Mouse (Mus musculus) liver, adult 2 months (tissue): ENCODE data around the gene Uhrf1. TPM values are rescaled to one million over a fixed set of nuclear protein-coding genes. Genes with fewer than 3 reads are reported as not detected.

Source experiments
- DNase-seq: peaks from one replicate; pipeline ENCODE4 v3.0.0-alpha.2; 2011; ENCODE audit warnings: low read depth, low spot score; ENCODE audit errors: extremely low read depth
- H3K27ac ChIP-seq: fragments of 200-500 bp; replicated peaks from 2 replicates; pipeline ENCODE4 v1.5.1; 2012; ENCODE audit warnings: low read depth, mild to moderate bottlenecking, control low read depth, inconsistent platforms, low read length; ENCODE audit not compliant: insufficient read depth
- H3K27me3 ChIP-seq: fragments of 200-500 bp; 2 replicates; pipeline ENCODE4 v1.6.1; 2012; ENCODE audit warnings: mild to moderate bottlenecking, moderate library complexity, low read length, inconsistent platforms; ENCODE audit not compliant: control insufficient read depth, insufficient read depth
- H3K36me3 ChIP-seq: fragments of 200-500 bp; 2 replicates; pipeline ENCODE4 v1.6.1; 2012; ENCODE audit warnings: low read length, inconsistent platforms; ENCODE audit not compliant: control insufficient read depth, insufficient read depth
- H3K4me1 ChIP-seq: fragments of 200-500 bp; 2 replicates; pipeline ENCODE4 v1.6.1; 2011; ENCODE audit warnings: low read length; ENCODE audit not compliant: control insufficient read depth, insufficient read depth
- H3K4me3 ChIP-seq: fragments of 200-500 bp; 2 replicates; pipeline ENCODE4 v1.5.1; 2011; ENCODE audit warnings: low read depth, mild to moderate bottlenecking, control low read depth, low read length, moderate library complexity; ENCODE audit not compliant: insufficient read depth
- H3K79me2 ChIP-seq: fragments of 200-500 bp; 2 replicates; pipeline ENCODE4 v1.6.1; 2012; ENCODE audit warnings: inconsistent platforms, mild to moderate bottlenecking, low read length, moderate library complexity; ENCODE audit not compliant: control insufficient read depth, insufficient read depth
- H3K9ac ChIP-seq: fragments of 200-500 bp; 2 replicates; pipeline ENCODE4 v1.6.1; 2012; ENCODE audit warnings: low read depth, mild to moderate bottlenecking, control low read depth, inconsistent platforms, low read length
- CTCF ChIP-seq: fragments of 200-500 bp; IDR thresholded peaks from 2 replicates; pipeline ENCODE4 v1.5.1; 2011; ENCODE audit warnings: low read depth, low read length, control low read depth
- POLR2A ChIP-seq: fragments of 200-500 bp; IDR thresholded peaks from 2 replicates; pipeline ENCODE4 v1.6.1; 2011; ENCODE audit warnings: low read length, control low read depth; ENCODE audit not compliant: insufficient read depth; ENCODE audit errors: extremely low read depth
- WGBS: fragments of 180-500 bp; shearing (Covaris S2); methylation state at CpG from one replicate; pipeline ENCODE4 v1.1.7; 2018; 5-methylcytosine and 5-hydroxymethylcytosine counted together
- polyA plus RNA-seq: library from polyadenylated mRNA; depleted of rRNA; stranded (reverse); fragments of >200 nt; gene quantifications from 2 replicates; pipeline ENCODE4 v1.2.3, GENCODE M21; 2012
- total RNA-seq: library from RNA; depleted of rRNA; stranded (reverse); fragments of >200 nt; gene quantifications from 2 replicates; pipeline ENCODE4 v1.2.3, GENCODE M21; 2014

Uhrf1 gene
- total and polyA plus RNA-seq, 2 experiments: 0.22 to 0.92 TPM

GRCm38 (mm10) chr17:56271609-56272253 lies 31.4 kb upstream of the Uhrf1 start:
- Histone ChIP-seq H3K27me3 (no peaks in the 10 kb centered on the region), H3K4me3 (no peak overlapping the region), H3K36me3 (peaks cover 3% of the 10 kb centered on the region; the same call in 1 of the 2 replicates), H3K9ac (no peak overlapping the region), H3K79me2 (peaks cover 24% of the 10 kb centered on the region), H3K4me1 (peaks cover 26% of the 10 kb centered on the region), H3K27ac (no peak overlapping the region)
- 88% methylated on average over 12 of the region's 12 CpGs for WGBS
- DNase-seq: no peak
- TF ChIP-seq CTCF (no peak), POLR2A (no peak)

GRCm38 (mm10) chr17:56272644-56273043 lies 30.5 kb upstream of the Uhrf1 start:
- 45% methylated on average over 3 of the region's 3 CpGs for WGBS
- Histone ChIP-seq H3K36me3 (peaks cover 3% of the 10 kb centered on the region; the same call in 1 of the 2 replicates), H3K4me1 (peaks cover 29% of the 10 kb centered on the region), H3K4me3 (no peak overlapping the region), H3K9ac (no peak overlapping the region), H3K27me3 (no peaks in the 10 kb centered on the region), H3K79me2 (peaks cover 24% of the 10 kb centered on the region), H3K27ac (no peak overlapping the region; the same call in 1 of the 2 replicates)
- peak; percentile 59 for DNase-seq
- no peak for TF ChIP-seq POLR2A
- no peak for TF ChIP-seq CTCF

DNA sequence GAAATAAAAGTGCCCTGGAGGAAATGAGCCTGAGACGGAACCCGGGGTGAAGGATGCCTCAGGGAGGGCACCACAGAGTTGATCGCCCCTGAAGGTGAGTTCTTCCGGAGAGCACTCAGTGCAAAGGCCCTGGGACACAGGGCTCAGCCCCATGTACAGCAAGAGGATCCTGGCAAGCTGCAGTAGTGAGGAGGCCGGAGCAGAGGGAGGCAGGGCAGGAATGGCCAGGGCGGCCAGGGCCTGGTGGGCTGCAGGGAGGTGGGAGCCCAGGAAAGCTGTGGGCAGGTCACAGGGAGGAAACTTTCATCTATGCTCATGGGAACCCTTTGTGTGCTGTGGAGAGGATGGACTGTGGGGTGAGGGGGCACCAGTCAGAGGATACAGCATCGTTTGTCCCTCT lies 29.6 kb upstream of the Uhrf1 start:
- TF ChIP-seq POLR2A (no peak), CTCF (no peak)
- Histone ChIP-seq H3K79me2 (peaks cover 24% of the 10 kb centered on the region), H3K4me3 (no peak overlapping the region), H3K27ac (0 out of 2 replicates have a peak overlapping the region, but pooled peaks have one; percentile 33), H3K27me3 (no peaks in the 10 kb centered on the region), H3K4me1 (peaks cover 34% of the 10 kb centered on the region), H3K36me3 (peaks cover 6% of the 10 kb centered on the region; the same call in 1 of the 2 replicates), H3K9ac (peak overlapping the region; percentile 57)
- 70% methylated on average over 7 of the region's 7 CpGs for WGBS
- no peak for DNase-seq

GRCm38 (mm10) chr17:56273986-56274385 lies 29.1 kb upstream of the Uhrf1 start:
- peaks cover 37% of the 10 kb centered on the region for H3K4me1 ChIP-seq
- no peaks in the 10 kb centered on the region for H3K27me3 ChIP-seq
- TF ChIP-seq POLR2A (no peak), CTCF (no peak)
- peaks cover 7% of the 10 kb centered on the region; the same call in 1 of the 2 replicates for H3K36me3 ChIP-seq
- DNase-seq: no peak
- H3K9ac ChIP-seq: peak overlapping the region; percentile 25; the same call in 1 of the 2 replicates
- 0 out of 2 replicates have a peak overlapping the region, but pooled peaks have one; percentile 8 for H3K27ac ChIP-seq
- no peak overlapping the region for H3K4me3 ChIP-seq
- 88% methylated on average over 5 of the region's 5 CpGs for WGBS
- peaks cover 24% of the 10 kb centered on the region for H3K79me2 ChIP-seq

DNA sequence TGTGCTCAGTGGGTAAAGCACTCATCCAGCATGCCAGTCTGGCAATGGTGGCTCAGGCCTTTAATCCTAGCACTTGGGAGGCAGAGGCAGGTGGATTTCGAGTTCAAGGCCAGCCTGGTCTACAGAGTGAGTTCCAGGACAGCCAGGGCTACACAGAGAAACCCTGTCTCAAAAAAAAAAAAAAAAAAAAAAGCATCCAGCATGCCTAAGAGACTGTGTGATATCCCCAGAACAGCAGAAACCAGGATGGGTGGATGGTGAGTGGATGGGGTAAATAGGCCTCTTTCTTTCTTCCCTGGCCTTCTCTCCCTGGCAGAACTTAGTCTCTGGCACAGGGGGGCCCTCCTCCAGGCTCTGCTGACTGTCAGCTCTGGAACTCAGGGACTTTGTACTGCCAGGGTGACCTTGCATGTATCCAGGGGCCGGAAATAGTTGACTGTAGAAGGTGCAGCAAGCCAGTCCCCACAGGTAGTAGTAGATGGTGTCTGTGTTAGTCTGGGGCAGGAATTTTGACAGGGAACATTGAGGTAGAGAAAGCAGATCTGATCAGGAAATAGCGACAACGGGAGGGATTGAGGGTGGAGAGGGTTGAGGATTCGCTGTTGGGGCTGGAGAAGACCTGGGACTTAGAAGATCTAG lies 27.2 kb upstream of the Uhrf1 start:
- H3K4me1 ChIP-seq: peaks cover 39% of the 10 kb centered on the region

More for the DNA sequence above, 27.2 kb upstream of the Uhrf1 start:
- peaks cover 24% of the 10 kb centered on the region for H3K79me2 ChIP-seq
- H3K27ac ChIP-seq: peak overlapping the region; percentile 94
- H3K27me3 ChIP-seq: no peaks in the 10 kb centered on the region
- peak overlapping the region; percentile 86 for H3K4me3 ChIP-seq
- peaks cover 12% of the 10 kb centered on the region; the same call in 1 of the 2 replicates for H3K36me3 ChIP-seq
- peak overlapping the region; percentile 91 for H3K9ac ChIP-seq
- DNase-seq: peak; percentile 84
- 5% methylated on average over 5 of the region's 5 CpGs for WGBS
- TF ChIP-seq CTCF: no peak
- TF ChIP-seq POLR2A: no peak
